Mouse (Mus musculus): ENCODE measurements around the gene Dnajb3. TPM values are rescaled to one million over a fixed set of nuclear protein-coding genes. Genes with fewer than 3 reads are reported as not detected.

Gene Dnajb3
- total RNA-seq (2021): 1 to 10 TPM in 1 of 2 experiments, under 1 TPM in 1; 0.84 to 1.1 TPM

GRCm38 (mm10) chr1:88205294-88205922 is at the start of gene Dnajb3:
Dnajb3 (minus strand) TSS chr1:88205782.
- DNase-seq: peak; percentile 77 to 80
- intact Hi-C loops (cut with DNase I): no loop called here

GRCm38 (mm10) chr1:88254793-88255465 is 49.3 kb upstream of the Dnajb3 start:
- DNase-seq: no peak
- intact Hi-C loops (cut with DNase I): no loop called here

- intact Hi-C loops (cut with DNase I): no loop called here
- no peak for DNase-seq
Observed at GRCm38 (mm10) chr1:88253540-88253939, 48.0 kb upstream of the Dnajb3 start.

- no peak for DNase-seq
- intact Hi-C loops (cut with DNase I): no loop called here
Observed at GRCm38 (mm10) chr1:88253106-88253505, 47.5 kb upstream of the Dnajb3 start.

DNA sequence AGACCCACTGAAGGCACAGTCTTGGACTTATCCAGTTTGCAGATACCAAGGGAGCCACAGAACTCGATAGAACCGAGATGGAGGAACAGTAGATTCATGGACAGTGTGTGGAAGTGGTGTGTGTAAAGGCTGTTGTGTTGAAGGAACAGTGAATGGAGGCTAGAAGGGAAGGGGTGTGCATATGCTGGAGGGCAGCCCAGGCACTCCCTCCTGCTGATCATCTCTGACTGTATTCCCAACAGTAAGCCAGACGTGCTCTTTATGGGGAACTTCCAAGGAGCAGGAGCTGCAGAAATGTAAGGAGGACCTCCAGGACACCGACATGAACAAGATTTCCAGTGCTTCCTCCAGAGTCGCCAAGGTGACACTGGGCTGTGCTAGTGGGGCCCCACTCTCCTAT is 44.4 kb upstream of the Dnajb3 start:
- intact Hi-C loops (cut with DNase I): no loop called here
- DNase-seq: no peak

DNA sequence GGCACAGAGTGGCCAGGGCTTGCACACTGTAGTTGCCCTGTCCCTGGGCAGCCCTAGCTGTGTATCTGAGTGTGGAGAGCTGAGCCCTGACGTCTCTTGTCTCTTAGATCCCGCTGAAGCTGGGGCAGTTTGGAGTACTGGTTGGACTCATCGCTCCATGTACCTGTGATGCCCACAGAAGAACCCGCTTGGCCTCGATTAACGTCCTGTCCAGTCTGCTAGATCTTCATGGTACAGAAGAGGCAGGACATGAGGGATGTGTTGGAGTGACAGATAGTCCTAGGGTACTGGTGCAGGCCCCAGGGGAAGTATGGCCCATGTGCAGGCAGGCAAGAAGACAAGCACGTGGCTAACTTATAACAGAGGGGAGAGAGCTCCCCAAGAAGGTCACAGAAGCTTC is 44.0 kb upstream of the Dnajb3 start:
- DNase-seq: no peak
- intact Hi-C loops (cut with DNase I): no loop called here

- DNase-seq: no peak
- intact Hi-C loops (cut with DNase I): no loop called here
Observed at GRCm38 (mm10) chr1:88248658-88249057, 43.1 kb upstream of the Dnajb3 start.

GRCm38 (mm10) chr1:88247660-88248059 is 42.1 kb upstream of the Dnajb3 start:
- DNase-seq: no peak
- intact Hi-C loops (cut with DNase I): no loop called here

GRCm38 (mm10) chr1:88246386-88246785 is 40.8 kb upstream of the Dnajb3 start:
- no peak for DNase-seq
- intact Hi-C loops (cut with DNase I): no loop called here

DNA sequence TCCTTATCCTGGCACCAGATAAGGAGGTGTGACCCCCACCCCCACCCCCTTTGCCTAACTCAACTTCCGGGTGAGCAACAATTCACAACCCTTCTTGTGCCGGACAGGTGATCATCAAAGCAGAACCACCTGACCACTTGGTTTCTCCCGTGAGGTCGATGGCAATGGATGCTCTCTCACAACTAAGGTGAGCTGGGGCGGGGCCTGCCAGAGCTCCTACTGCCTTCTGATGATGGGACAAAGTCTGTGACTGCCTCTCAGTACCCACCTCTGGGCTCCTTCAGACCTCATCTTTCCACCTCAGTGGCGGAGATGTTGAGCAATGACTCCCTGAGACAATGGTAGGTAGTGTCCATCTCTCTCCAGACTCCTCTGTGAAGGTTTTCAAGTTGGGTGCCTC is 40.3 kb upstream of the Dnajb3 start:
- intact Hi-C loops (cut with DNase I): no loop called here
- no peak for DNase-seq

DNA sequence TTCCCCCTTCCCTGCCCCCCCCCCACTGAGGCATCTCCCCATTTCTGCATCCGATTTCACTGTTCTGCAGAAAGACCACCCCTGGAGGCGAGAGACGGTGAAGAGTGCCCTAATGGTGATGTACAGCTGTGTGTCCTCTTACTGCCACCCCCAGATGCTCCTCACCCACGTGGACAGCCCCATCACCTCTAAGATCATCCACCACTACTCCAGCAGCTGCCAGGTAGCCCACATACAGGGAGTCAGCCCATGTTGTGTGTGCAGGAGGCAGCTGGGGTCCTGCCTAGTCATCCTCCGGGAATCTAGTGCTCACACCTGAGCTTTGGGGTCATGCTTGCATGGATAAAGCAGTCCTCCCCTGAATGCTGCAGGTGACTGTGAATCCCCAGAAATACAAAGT is 38.3 kb upstream of the Dnajb3 start:
- DNase-seq: no peak
- intact Hi-C loops (cut with DNase I): no loop called here

DNA sequence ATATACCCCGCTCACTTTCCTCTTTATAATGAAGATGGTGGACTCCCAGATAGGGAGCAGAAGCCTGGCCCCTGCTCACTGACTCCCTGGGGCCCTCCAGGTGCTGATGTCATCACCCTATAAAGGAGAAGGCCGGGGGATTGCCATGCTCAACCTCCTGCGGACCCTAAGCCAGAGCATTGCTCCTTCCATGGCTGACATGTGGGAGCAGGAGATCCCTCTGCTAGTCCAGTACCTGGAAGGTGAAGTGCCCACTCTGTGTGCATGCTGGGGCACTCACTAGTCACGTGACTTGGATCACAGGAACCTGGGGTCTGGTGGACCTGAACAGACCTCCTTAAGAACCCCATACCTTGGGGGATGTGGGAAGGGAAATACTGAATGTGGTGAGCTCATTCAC is 35.0 kb upstream of the Dnajb3 start:
- DNase-seq: no peak
- intact Hi-C loops (cut with DNase I): no loop called here

- intact Hi-C loops (cut with DNase I): no loop called here
- no peak for DNase-seq
Observed at GRCm38 (mm10) chr1:88240072-88240471, 34.5 kb upstream of the Dnajb3 start.

- no peak for DNase-seq
- intact Hi-C loops (cut with DNase I): no loop called here
Observed at GRCm38 (mm10) chr1:88238771-88239170, 33.2 kb upstream of the Dnajb3 start.

- intact Hi-C loops (cut with DNase I): no loop called here
- DNase-seq: no peak
Observed at GRCm38 (mm10) chr1:88237311-88237710, 31.7 kb upstream of the Dnajb3 start.

DNA sequence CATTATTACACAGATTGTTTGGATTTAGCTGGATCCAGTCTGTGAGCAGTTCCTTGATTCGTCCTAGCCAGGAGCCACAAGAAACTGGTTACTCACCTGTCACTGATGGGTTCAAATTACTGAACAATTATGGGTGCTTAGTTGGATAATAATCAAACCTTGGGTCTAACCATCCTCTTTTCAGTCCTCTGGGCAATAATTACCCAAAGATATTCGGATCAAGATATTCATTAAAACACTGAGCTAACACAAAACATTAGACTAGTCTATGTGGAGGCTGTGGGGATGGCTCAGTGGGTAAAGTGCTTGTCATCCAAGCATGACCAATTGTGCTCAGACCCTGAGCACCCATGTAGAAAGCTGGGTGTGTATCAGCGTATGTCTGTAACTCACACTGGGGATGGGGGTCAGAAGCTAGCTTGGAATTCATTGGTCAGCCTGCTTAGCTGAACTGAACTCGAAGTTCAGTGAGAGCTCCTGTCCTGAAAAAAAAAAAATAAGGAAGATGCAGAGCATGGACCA is 30.4 kb upstream of the Dnajb3 start:
- no peak for DNase-seq
- intact Hi-C loops (cut with DNase I): no loop called here

DNA sequence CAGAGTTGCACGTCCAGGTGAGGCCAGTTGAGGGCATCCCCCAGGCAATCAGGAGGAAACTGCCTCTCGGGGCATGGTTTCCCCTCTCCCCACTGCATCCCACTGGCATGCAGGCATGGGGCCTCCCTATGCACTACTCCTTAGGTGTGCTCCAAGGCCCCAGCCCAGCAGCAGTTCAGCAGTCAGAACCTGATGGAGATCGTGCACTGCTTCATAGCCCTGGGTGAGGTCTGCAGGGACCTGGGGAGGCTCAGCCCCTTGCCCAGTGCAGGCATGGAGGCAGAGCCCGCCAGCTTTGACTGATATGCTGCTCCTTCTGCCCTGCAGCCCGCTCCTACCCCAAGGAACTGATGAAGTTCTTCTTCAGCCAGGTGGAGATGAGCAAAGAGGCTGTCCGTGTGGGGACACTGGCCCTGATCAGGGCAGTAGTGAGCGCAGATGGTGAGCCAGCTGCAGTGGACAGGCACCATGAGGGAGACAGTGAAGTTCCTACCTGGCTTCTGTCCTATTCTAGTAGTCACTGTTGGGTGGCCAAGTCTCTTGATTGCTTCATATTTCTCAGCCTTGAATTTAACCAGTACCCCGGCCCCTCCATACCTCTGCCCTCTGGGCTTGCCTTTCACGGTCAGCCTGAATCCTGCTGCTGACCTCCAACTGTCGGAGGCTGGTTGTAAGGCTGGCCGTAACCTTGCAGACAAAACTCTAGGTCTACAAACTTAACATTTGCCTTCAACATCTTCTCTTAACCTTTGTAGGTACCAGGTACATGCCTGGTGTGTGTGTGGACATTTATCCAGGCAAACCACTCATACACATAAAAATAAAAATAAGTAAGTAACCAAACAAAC is 29.7 kb upstream of the Dnajb3 start:
- no peak for DNase-seq
- intact Hi-C loops (cut with DNase I): no loop called here

DNA sequence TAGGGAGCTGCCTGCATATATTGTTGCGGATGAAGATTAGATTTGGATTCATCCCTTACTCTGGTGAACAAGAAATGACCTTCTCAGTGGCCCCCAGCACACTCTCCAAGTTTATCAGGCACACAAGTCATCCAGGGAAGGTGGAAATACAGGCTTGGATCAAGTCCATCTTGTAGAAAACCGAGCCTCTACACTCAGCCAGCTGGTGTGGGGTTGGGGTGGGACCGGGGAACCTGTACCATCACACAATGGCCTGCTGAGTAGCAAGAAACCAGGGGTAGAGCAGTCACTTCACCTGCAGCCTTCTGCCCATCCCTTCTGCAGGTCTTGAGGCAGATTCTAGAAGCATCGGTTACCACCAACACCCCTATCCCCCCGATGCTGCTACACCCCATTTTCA is 29.1 kb upstream of the Dnajb3 start:
- no peak for DNase-seq
- intact Hi-C loops (cut with DNase I): no loop called here

- no peak for DNase-seq
- intact Hi-C loops (cut with DNase I): no loop called here
Observed at GRCm38 (mm10) chr1:88234248-88234610, 28.6 kb upstream of the Dnajb3 start.

GRCm38 (mm10) chr1:88233421-88234247 is 28.1 kb upstream of the Dnajb3 start:
- no peak for DNase-seq

More at GRCm38 (mm10) chr1:88233421-88234247, 28.1 kb upstream of the Dnajb3 start:
- intact Hi-C loops (cut with DNase I): no loop called here
